Mouse (Mus musculus) MEL (cell line): ENCODE measurements around the gene Chid1. TPM values are rescaled to one million over a fixed set of nuclear protein-coding genes. Genes with fewer than 3 reads are reported as not detected.

Experiments
- DNase-seq: peaks from one replicate; pipeline ENCODE4 v3.0.0; 2011; ENCODE audit warnings: low read depth, low spot score
- H3K27ac ChIP-seq: 2 replicates; pipeline ENCODE4 v1.5.1; 2012; ENCODE audit warnings: low read depth, mild to moderate bottlenecking, control low read depth, low read length, moderate library complexity; ENCODE audit not compliant: control insufficient read depth
- H3K27me3 ChIP-seq, 2 experiments: fragments of 150-350 bp in 1 of 2; sonication (generic) in 1 of 2; 2 replicates each; pipeline ENCODE4 v1.6.1; 2012; ENCODE audit warnings: low read length in 2 of 2, mild to moderate bottlenecking in 2 of 2, improper control_type of control experiment in 1 of 2, moderate library complexity in 1 of 2; ENCODE audit not compliant: insufficient read depth in 2 of 2, control insufficient read depth in 1 of 2
- H3K36me3 ChIP-seq, 2 experiments: 2 replicates each; pipeline ENCODE4 v1.6.1; 2012 to 2014; ENCODE audit warnings: low read length in 2 of 2, improper control_type of control experiment in 1 of 2, inconsistent platforms in 1 of 2, mild to moderate bottlenecking in 1 of 2; ENCODE audit not compliant: insufficient read depth in 2 of 2, control insufficient read depth in 1 of 2
- H3K4me1 ChIP-seq, 2 experiments: fragments of 150-350 bp in 1 of 2; sonication (generic) in 1 of 2; 2 replicates each; pipeline ENCODE4 v1.6.1; 2012; ENCODE audit warnings: low read length in 2 of 2, improper control_type of control experiment in 1 of 2, mild to moderate bottlenecking in 1 of 2; ENCODE audit not compliant: insufficient read depth in 2 of 2, control insufficient read depth in 1 of 2
- H3K4me3 ChIP-seq, 2 experiments: fragments of 150-350 bp in 1 of 2; sonication (generic) in 1 of 2; 2 replicates each; pipeline ENCODE4 v1.5.1; 2012; ENCODE audit warnings: low read depth in 2 of 2, low read length in 2 of 2, mild to moderate bottlenecking in 2 of 2, moderate library complexity in 2 of 2, control low read depth in 1 of 2, improper control_type of control experiment in 1 of 2; ENCODE audit not compliant: control insufficient read depth in 1 of 2, insufficient read depth in 1 of 2
- H3K79me2 ChIP-seq: 2 replicates; pipeline ENCODE4 v1.6.1; 2012; ENCODE audit warnings: mild to moderate bottlenecking, low read length, moderate library complexity; ENCODE audit not compliant: control insufficient read depth, poor library complexity, insufficient read depth
- H3K9ac ChIP-seq: 2 replicates; pipeline ENCODE4 v1.6.1; 2012; ENCODE audit warnings: low read depth, mild to moderate bottlenecking, control low read depth, low read length, moderate library complexity; ENCODE audit not compliant: control insufficient read depth, poor library complexity, severe bottlenecking
- H3K9me3 ChIP-seq: fragments of 150-350 bp; sonication (generic); replicated peaks from 2 replicates; pipeline ENCODE4 v1.6.1; 2012; ENCODE audit warnings: mild to moderate bottlenecking, low read length, improper control_type of control experiment, moderate library complexity; ENCODE audit not compliant: insufficient read depth
- BHLHE40 ChIP-seq: IDR thresholded peaks from 2 replicates; pipeline ENCODE4 v1.6.1; 2012; ENCODE audit warnings: low read depth, mild to moderate bottlenecking, inconsistent platforms, low read length, improper control_type of control experiment, borderline replicate concordance
- CHD1 ChIP-seq: IDR thresholded peaks from 2 replicates; pipeline ENCODE4 v1.6.1; 2012; ENCODE audit warnings: low read depth, mild to moderate bottlenecking, inconsistent platforms, low read length, improper control_type of control experiment
- CHD2 ChIP-seq: IDR thresholded peaks from 2 replicates; pipeline ENCODE4 v1.6.1; 2011; ENCODE audit warnings: low read length, improper control_type of control experiment
- CTCF ChIP-seq, 3 experiments: IDR thresholded peaks in 2 of 3; conservative IDR thresholded peaks in 1 of 3; 2 replicates each; pipeline ENCODE4 v1.5.1; 2011 to 2012; ENCODE audit warnings: low read length in 3 of 3, low read depth in 2 of 3, mild to moderate bottlenecking in 2 of 3, improper control_type of control experiment in 1 of 3, inconsistent platforms in 1 of 3, mixed read lengths in 1 of 3, moderate library complexity in 1 of 3; ENCODE audit not compliant: control insufficient read depth in 1 of 3, insufficient read depth in 1 of 3, poor library complexity in 1 of 3, severe bottlenecking in 1 of 3
- E2F4 ChIP-seq: IDR thresholded peaks from 2 replicates; pipeline ENCODE4 v1.6.1; 2011; ENCODE audit warnings: low read depth, low read length, improper control_type of control experiment, borderline replicate concordance
- ELF1 ChIP-seq: IDR thresholded peaks from 2 replicates; pipeline ENCODE4 v1.6.1; 2014; ENCODE audit warnings: low read depth, mild to moderate bottlenecking, inconsistent platforms, low read length, improper control_type of control experiment, moderate library complexity
- EP300 ChIP-seq, 2 experiments: IDR thresholded peaks; 2 replicates each; pipeline ENCODE4 v1.6.1; 2011; ENCODE audit warnings: improper control_type of control experiment in 2 of 2, low read length in 2 of 2, low read depth in 1 of 2, mild to moderate bottlenecking in 1 of 2
- ETS1 ChIP-seq: IDR thresholded peaks from 2 replicates; pipeline ENCODE4 v1.6.1; 2012; ENCODE audit warnings: low read depth, mild to moderate bottlenecking, inconsistent platforms, low read length, improper control_type of control experiment, moderate library complexity
- GATA1 ChIP-seq: IDR thresholded peaks from 2 replicates; pipeline ENCODE4 v1.6.1; 2011; ENCODE audit warnings: low read depth, low read length, improper control_type of control experiment
- HCFC1 ChIP-seq: IDR thresholded peaks from 2 replicates; pipeline ENCODE4 v1.6.1; 2012; ENCODE audit warnings: low read depth, mild to moderate bottlenecking, inconsistent platforms, low read length, improper control_type of control experiment, moderate library complexity
- JUND ChIP-seq: IDR thresholded peaks from 2 replicates; pipeline ENCODE4 v1.6.1; 2011; ENCODE audit warnings: low read depth, mild to moderate bottlenecking, improper control_type of control experiment, low read length
- KAT2A ChIP-seq: conservative IDR thresholded peaks from 2 replicates; pipeline ENCODE4 v1.6.1; 2012; ENCODE audit warnings: low read depth, low read length, improper control_type of control experiment, inconsistent platforms
- MAFK ChIP-seq: IDR thresholded peaks from 2 replicates; pipeline ENCODE4 v1.6.1; 2011; ENCODE audit warnings: low read depth, mild to moderate bottlenecking, low read length, improper control_type of control experiment, borderline replicate concordance
- MAX ChIP-seq: IDR thresholded peaks from 2 replicates; pipeline ENCODE4 v1.6.1; 2011; ENCODE audit warnings: low read length, improper control_type of control experiment
- MAZ ChIP-seq: IDR thresholded peaks from 2 replicates; pipeline ENCODE4 v1.6.1; 2012; ENCODE audit warnings: low read depth, mild to moderate bottlenecking, inconsistent platforms, low read length, improper control_type of control experiment
- MEF2A ChIP-seq: IDR thresholded peaks from 2 replicates; pipeline ENCODE4 v1.6.1; 2014; ENCODE audit warnings: low read depth, mild to moderate bottlenecking, inconsistent platforms, low read length, improper control_type of control experiment; ENCODE audit not compliant: poor library complexity, insufficient replicate concordance, severe bottlenecking; ENCODE audit errors: extremely low read depth
- MXI1 ChIP-seq: IDR thresholded peaks from 2 replicates; pipeline ENCODE4 v1.6.1; 2011; ENCODE audit warnings: mild to moderate bottlenecking, low read depth, low read length, improper control_type of control experiment
- MYC ChIP-seq: IDR thresholded peaks from 2 replicates; pipeline ENCODE4 v1.6.1; 2011; ENCODE audit warnings: low read depth, mild to moderate bottlenecking, low read length, improper control_type of control experiment, moderate library complexity
- NELFE ChIP-seq: IDR thresholded peaks from 2 replicates; pipeline ENCODE4 v1.6.1; 2011; ENCODE audit warnings: low read depth, low read length, improper control_type of control experiment
- NRF1 ChIP-seq: IDR thresholded peaks from 2 replicates; pipeline ENCODE4 v1.6.1; 2014; ENCODE audit warnings: low read depth, mild to moderate bottlenecking, inconsistent platforms, low read length, improper control_type of control experiment, moderate library complexity; ENCODE audit not compliant: poor library complexity, insufficient read depth, severe bottlenecking
- POLR2A ChIP-seq, 2 experiments: IDR thresholded peaks; 2 replicates each; pipeline ENCODE4 v1.6.1; 2011 to 2012; ENCODE audit warnings: low read length in 2 of 2, mild to moderate bottlenecking in 2 of 2, control low read depth in 1 of 2, improper control_type of control experiment in 1 of 2, low read depth in 1 of 2, moderate library complexity in 1 of 2; ENCODE audit not compliant: control insufficient read depth in 1 of 2, insufficient read depth in 1 of 2, poor library complexity in 1 of 2
- POLR2AphosphoS2 ChIP-seq: IDR thresholded peaks from 2 replicates; pipeline ENCODE4 v1.6.1; 2011; ENCODE audit warnings: low read length, improper control_type of control experiment
- POLR2AphosphoS5 ChIP-seq: IDR thresholded peaks from 2 replicates; pipeline ENCODE4 v1.6.1; 2012; ENCODE audit warnings: low read depth, borderline replicate concordance, mild to moderate bottlenecking, inconsistent platforms, low read length, moderate library complexity, mixed read lengths
- RAD21 ChIP-seq: IDR thresholded peaks from 2 replicates; pipeline ENCODE4 v1.6.1; 2011; ENCODE audit warnings: mild to moderate bottlenecking, low read depth, low read length, improper control_type of control experiment
- RCOR1 ChIP-seq: IDR thresholded peaks from 2 replicates; pipeline ENCODE4 v1.6.1; 2012; ENCODE audit warnings: low read depth, mild to moderate bottlenecking, inconsistent platforms, low read length, improper control_type of control experiment
- SIN3A ChIP-seq: IDR thresholded peaks from 2 replicates; pipeline ENCODE4 v1.6.1; 2012; ENCODE audit warnings: low read length, improper control_type of control experiment, inconsistent platforms
- TAL1 ChIP-seq: IDR thresholded peaks from 2 replicates; pipeline ENCODE4 v1.6.1; 2012; ENCODE audit warnings: mild to moderate bottlenecking, inconsistent platforms, low read length, moderate library complexity, mixed read lengths
- TBP ChIP-seq: IDR thresholded peaks from 2 replicates; pipeline ENCODE4 v1.8.0; 2011; ENCODE audit warnings: low read depth, low read length, improper control_type of control experiment
- TCF12 ChIP-seq: IDR thresholded peaks from 2 replicates; pipeline ENCODE4 v1.6.1; 2014; ENCODE audit warnings: low read depth, mild to moderate bottlenecking, inconsistent platforms, low read length, improper control_type of control experiment, moderate library complexity
- UBTF ChIP-seq: IDR thresholded peaks from 2 replicates; pipeline ENCODE4 v1.6.1; 2012; ENCODE audit warnings: low read depth, mild to moderate bottlenecking, inconsistent platforms, low read length, improper control_type of control experiment, moderate library complexity, borderline replicate concordance; ENCODE audit not compliant: insufficient read depth
- USF1 ChIP-seq: IDR thresholded peaks from 2 replicates; pipeline ENCODE4 v1.6.1; 2014; ENCODE audit warnings: low read depth, mild to moderate bottlenecking, inconsistent platforms, low read length, improper control_type of control experiment, moderate library complexity
- USF2 ChIP-seq, 2 experiments: IDR thresholded peaks; 2 replicates each; pipeline ENCODE4 v1.6.1; 2011 to 2012; ENCODE audit warnings: improper control_type of control experiment in 2 of 2, low read length in 2 of 2, borderline replicate concordance in 1 of 2, inconsistent platforms in 1 of 2, low read depth in 1 of 2, mild to moderate bottlenecking in 1 of 2; ENCODE audit not compliant: insufficient read depth in 1 of 2
- ZKSCAN1 ChIP-seq: IDR thresholded peaks from 2 replicates; pipeline ENCODE4 v1.6.1; 2012; ENCODE audit warnings: low read depth, mild to moderate bottlenecking, inconsistent platforms, low read length, improper control_type of control experiment, moderate library complexity
- ZMIZ1 ChIP-seq: IDR thresholded peaks from 2 replicates; pipeline ENCODE4 v1.6.1; 2012; ENCODE audit warnings: low read depth, mild to moderate bottlenecking, inconsistent platforms, low read length, improper control_type of control experiment, moderate library complexity
- ZNF384 ChIP-seq: IDR thresholded peaks from 2 replicates; pipeline ENCODE4 v1.6.1; 2012; ENCODE audit warnings: low read depth, mild to moderate bottlenecking, inconsistent platforms, low read length, improper control_type of control experiment
- polyA plus RNA-seq, 2 experiments: library from polyadenylated mRNA; stranded (reverse) in 1 of 2; unstranded in 1 of 2; fragments of >175 nt in 1 of 2; fragments of >200 nt in 1 of 2; gene quantifications; 2 replicates each; pipeline versions ENCODE4 v1.2.1 to v1.2.4; 2012; ENCODE audit warnings: low replicate concordance in 2 of 2, low read depth in 1 of 2; ENCODE audit not compliant: insufficient read length in 2 of 2, insufficient read depth in 1 of 2, missing spikeins in 1 of 2
- total RNA-seq: library from RNA; depleted of rRNA; stranded (reverse); fragments of 300-350 nt; gene quantifications from 2 replicates; pipeline ENCODE4 v1.2.3, GENCODE M21; 2012

Gene Chid1
- total and polyA plus RNA-seq, 3 experiments = 36.1 to 46.7 TPM; not detected in 1

DNA sequence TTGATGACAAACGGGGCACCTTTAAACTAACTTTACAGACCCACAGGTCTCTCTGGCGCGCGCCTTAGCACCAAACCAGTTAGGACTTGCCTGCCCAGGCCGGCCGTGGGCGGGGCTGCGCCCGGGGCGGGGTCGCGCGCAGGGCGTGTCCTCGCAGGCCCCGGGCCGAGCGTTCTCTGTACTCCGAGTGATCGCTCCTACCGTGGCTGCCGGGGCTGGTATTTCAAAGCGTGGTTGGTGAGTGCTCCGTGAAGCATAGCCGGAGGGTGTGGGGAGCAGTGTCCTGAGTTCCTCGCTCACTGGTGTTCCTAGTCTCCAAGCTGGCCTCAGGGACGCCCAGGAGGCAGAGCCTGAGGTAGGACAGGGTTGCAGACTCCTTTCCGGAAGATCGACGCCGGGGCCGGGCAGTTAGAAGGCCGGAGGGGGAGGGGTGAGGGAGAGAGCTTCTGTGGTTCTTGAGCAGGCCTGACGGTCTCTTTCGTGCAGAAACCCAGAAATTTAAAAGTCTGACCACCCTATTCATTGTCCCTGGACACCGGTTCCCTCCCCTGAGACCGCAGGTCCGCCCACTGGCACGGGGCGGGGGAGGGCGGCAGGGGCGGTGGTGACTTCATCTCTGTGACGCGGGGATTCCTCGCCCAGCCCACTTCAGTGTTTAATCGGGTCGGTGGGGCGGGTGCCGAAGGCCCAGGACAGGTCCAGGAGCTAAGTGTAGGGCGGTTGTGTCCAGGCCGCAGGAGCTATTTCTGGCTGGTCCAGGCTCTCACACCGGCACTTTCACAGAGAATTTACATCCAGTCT is 72.2 kb downstream of the Chid1 start, which contains the start of gene Cd151:
Gene Cd151, plus strand, starts transcription at position 163 of the 801 bp plus-strand sequence.
- Histone ChIP-seq H3K27me3 (no peaks in the 10 kb centered on the region), H3K4me1 (peaks cover 5 to 25% of the 10 kb centered on the region in 2 experiments), H3K9ac (peak within 1 kb of the TSS; percentile 88), H3K9me3 (no peaks in the 10 kb centered on the region), H3K27ac (peak within 1 kb of the TSS; percentile 92), H3K4me3 (peak within 1 kb of the TSS; percentile 87 to 97), H3K36me3 (peaks cover 0 to 9% of the 10 kb centered on the region in 2 experiments; a peak in 2 of 4 replicates), H3K79me2 (peaks cover 11% of the 10 kb centered on the region)
- peak; percentile 91 for DNase-seq
- TF ChIP-seq MAZ (peak; percentile 75), EP300 (IDR thresholded peaks at IDR 0.05; ENCODE audit: low read depth in 1 of 2, low read length in 2 of 2) (peak in 1 of 2 experiments; percentile 17; a peak in 1 of 4 replicates), POLR2A (IDR thresholded peaks at IDR 0.05; ENCODE audit: control insufficient read depth in 1 of 2, insufficient read depth in 1 of 2, low read depth in 1 of 2, low read length in 2 of 2, poor library complexity in 1 of 2) (peak in 1 of 2 experiments; percentile 78; a peak in 2 of 4 replicates), ZKSCAN1 (no peak), POLR2AphosphoS5 (no peak), JUND (no peak), RAD21 (no peak), MEF2A (no peak), MYC (0 out of 2 replicates have a peak, but pooled peaks have one; percentile 17), ELF1 (no peak), GATA1 (no peak), POLR2AphosphoS2 (peak; percentile 71), UBTF (no peak), ZNF384 (no peak), HCFC1 (peak; percentile 48; the same call in 1 of the 2 replicates), NRF1 (peak; percentile 41; the same call in 1 of the 2 replicates), NELFE (peak; percentile 56), ETS1 (peak; percentile 49; the same call in 1 of the 2 replicates), KAT2A (no peak), TCF12 (0 out of 2 replicates have a peak, but pooled peaks have one; percentile 13), CTCF (IDR thresholded peaks at IDR 0.05 in 2 of 3, conservative IDR thresholded peaks at IDR 0.05 in 1 of 3; ENCODE audit: control insufficient read depth in 1 of 3, insufficient read depth in 1 of 3, low read depth in 2 of 3, low read length in 3 of 3, poor library complexity in 1 of 3, severe bottlenecking in 1 of 3) (no peak), CHD2 (no peak), MAFK (no peak), MAX (peak; percentile 37), ZMIZ1 (peak; percentile 42; the same call in 1 of the 2 replicates), USF1 (no peak), E2F4 (no peak), TAL1 (no peak), SIN3A (no peak; the same call in 1 of the 2 replicates), CHD1 (no peak; the same call in 1 of the 2 replicates), TBP (peak; percentile 28; the same call in 1 of the 2 replicates), USF2 (IDR thresholded peaks at IDR 0.05; ENCODE audit: borderline replicate concordance in 1 of 2, insufficient read depth in 1 of 2, low read depth in 1 of 2, low read length in 2 of 2) (no peak), BHLHE40 (peak; percentile 68), RCOR1 (no peak), MXI1 (peak; percentile 61)
